Mouse (Mus musculus) cerebellum, adult 2 months (tissue): ENCODE measurements around the gene Snrnp40. TPM values are rescaled to one million over a fixed set of nuclear protein-coding genes. Genes with fewer than 3 reads are reported as not detected.
A peak's percentile ranks its signal among the peaks of the same experiment; 100 is the strongest.

ENCODE experiments used
- DNase-seq, 2 experiments: peaks; one replicate each; pipeline ENCODE4 v3.0.0; 2021
- H3K27ac ChIP-seq: fragments of 200-500 bp; 2 replicates; pipeline ENCODE4 v1.5.1; 2012; ENCODE audit warnings: low read length, control low read depth, inconsistent platforms; ENCODE audit not compliant: insufficient read depth
- H3K27me3 ChIP-seq: fragments of 200-500 bp; 2 replicates; pipeline ENCODE4 v1.6.1; 2012; ENCODE audit warnings: inconsistent platforms, mild to moderate bottlenecking, low read length, moderate library complexity; ENCODE audit not compliant: control insufficient read depth, insufficient read depth
- H3K4me1 ChIP-seq: fragments of 200-500 bp; 2 replicates; pipeline ENCODE4 v1.6.1; 2011; ENCODE audit warnings: low read length; ENCODE audit not compliant: control insufficient read depth, insufficient read depth
- H3K4me3 ChIP-seq: fragments of 200-500 bp; replicated peaks from 2 replicates; pipeline ENCODE3; 2011; ENCODE audit warnings: mild to moderate bottlenecking, low read depth, low read length, control low read depth; ENCODE audit not compliant: insufficient read depth
- CTCF ChIP-seq: fragments of 200-500 bp; IDR thresholded peaks from 2 replicates; pipeline ENCODE4 v1.5.1; 2011; ENCODE audit warnings: low read depth, mild to moderate bottlenecking, control low read depth, low read length, moderate library complexity, borderline replicate concordance; ENCODE audit not compliant: insufficient read depth
- POLR2A ChIP-seq: fragments of 200-500 bp; IDR thresholded peaks from 2 replicates; pipeline ENCODE4 v1.6.1; 2011; ENCODE audit warnings: low read length, control low read depth, borderline replicate concordance; ENCODE audit not compliant: insufficient read depth
- WGBS: fragments of 180-500 bp; shearing (Covaris S2); methylation state at CpG from one replicate; pipeline ENCODE4 v1.1.7; 2018; 5-methylcytosine and 5-hydroxymethylcytosine counted together
- polyA plus RNA-seq: library from polyadenylated mRNA; depleted of rRNA; stranded (reverse); fragments of >200 nt; gene quantifications from 2 replicates; pipeline ENCODE4 v1.2.3, GENCODE M21; 2012

Gene Snrnp40
- polyA plus RNA-seq, 1 experiment: 35.7 TPM

DNA sequence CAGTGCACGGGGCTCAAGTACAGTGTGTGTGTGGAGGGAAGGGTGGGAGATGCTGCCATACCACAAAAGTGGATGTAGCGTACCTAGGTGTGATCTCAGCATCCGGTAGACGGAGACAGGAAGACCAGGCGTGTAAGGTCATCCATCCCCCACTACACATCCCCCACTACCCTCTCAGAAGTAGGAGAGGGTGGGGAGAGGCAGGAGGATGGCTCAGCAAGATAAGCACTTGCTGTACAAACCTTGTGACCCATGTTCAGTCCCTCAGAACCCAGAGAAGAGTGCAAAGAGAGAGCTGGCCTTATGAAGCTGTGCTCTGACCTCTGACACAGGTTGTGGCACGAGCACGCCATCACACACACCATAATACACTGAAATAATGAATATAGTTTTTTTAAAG is 38.3 kb upstream of the Snrnp40 start:
- H3K27ac ChIP-seq: no peak overlapping the region
- no peaks in the 10 kb centered on the region for H3K4me1 ChIP-seq
- no peaks in the 10 kb centered on the region for H3K27me3 ChIP-seq
- H3K4me3 ChIP-seq: no peak overlapping the region
- no peak for DNase-seq
- WGBS: 94% methylated on average over 7 of the region's 7 CpGs
- TF ChIP-seq POLR2A (no peak), CTCF (no peak)

DNA sequence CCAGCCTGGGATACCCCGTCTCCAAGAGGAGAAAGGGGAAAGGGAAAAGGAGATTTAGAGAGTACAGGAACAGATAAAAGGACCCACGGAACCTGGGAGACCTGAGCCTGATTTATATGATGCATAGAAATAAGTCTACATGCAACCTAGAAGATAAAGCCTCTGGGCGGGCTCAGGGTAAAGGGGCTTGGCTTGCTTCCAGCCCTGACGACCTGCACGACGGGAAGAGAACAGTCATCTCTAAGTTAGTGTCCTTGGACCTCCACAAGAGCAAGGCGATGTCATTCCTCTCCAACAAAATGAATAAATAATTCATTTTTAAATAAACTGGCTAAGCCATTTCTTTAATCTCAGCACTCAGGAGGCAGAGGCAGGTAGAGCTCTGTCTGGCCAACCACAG is 37.4 kb upstream of the Snrnp40 start:
- H3K27ac ChIP-seq: no peak overlapping the region
- TF ChIP-seq CTCF: no peak
- TF ChIP-seq POLR2A: no peak
- 77% methylated on average over 7 of the region's 7 CpGs for WGBS

DNA sequence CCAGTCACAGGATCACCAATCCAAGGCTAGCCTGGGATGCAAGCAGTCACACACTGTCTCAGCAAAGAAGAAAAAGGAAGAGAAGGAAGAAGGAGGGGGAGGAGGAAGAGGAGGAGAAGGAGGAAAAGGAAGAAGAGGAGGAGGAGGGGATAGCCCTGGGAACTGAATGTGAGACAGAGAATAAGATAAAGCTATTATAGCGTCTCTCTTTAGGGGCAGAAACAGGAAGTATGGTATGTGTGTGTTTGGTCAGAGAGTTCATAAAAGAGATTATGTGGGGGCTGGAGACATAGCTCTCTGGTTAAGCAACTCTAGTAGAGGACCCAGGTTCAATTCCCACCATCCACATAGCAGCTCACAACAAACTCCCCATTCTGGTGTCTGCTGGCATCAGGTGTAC is 36.8 kb upstream of the Snrnp40 start:
- no peak for DNase-seq
- Histone ChIP-seq H3K4me1 (peaks cover 12% of the 10 kb centered on the region), H3K27me3 (no peaks in the 10 kb centered on the region), H3K27ac (no peak overlapping the region), H3K4me3 (no peak overlapping the region)
- TF ChIP-seq CTCF (no peak), POLR2A (no peak)
- 100% methylated on average over 1 of the region's 1 CpGs for WGBS

More for the DNA sequence above, 37.4 kb upstream of the Snrnp40 start:
- Histone ChIP-seq H3K4me1 (peaks cover 6% of the 10 kb centered on the region), H3K4me3 (no peak overlapping the region), H3K27me3 (no peaks in the 10 kb centered on the region)
- DNase-seq: no peak

DNA sequence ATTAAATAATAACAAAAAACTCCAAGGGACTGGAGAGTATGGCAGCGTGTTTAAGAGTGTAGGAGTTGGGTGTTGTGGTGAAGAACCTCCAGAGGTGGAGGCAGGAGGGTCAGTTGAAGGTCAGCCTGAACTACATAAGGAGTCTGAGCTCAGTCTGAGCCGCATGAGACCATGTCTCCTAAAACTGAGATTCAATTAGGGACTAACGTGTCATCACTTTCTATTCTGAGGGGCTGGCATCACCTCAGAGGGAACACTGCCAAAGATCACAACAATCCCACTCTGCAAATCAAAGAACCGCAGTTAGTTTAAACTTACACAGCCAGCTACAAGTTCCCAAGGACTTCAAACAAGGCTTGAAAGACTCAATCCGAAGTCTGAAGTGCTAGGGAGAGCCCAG is 36.3 kb upstream of the Snrnp40 start:
- WGBS: 45% methylated on average over 5 of the region's 5 CpGs
- H3K4me3 ChIP-seq: no peak overlapping the region
- TF ChIP-seq CTCF (no peak), POLR2A (no peak)
- peaks cover 17% of the 10 kb centered on the region for H3K4me1 ChIP-seq
- no peak overlapping the region for H3K27ac ChIP-seq
- DNase-seq: no peak
- no peaks in the 10 kb centered on the region for H3K27me3 ChIP-seq

DNA sequence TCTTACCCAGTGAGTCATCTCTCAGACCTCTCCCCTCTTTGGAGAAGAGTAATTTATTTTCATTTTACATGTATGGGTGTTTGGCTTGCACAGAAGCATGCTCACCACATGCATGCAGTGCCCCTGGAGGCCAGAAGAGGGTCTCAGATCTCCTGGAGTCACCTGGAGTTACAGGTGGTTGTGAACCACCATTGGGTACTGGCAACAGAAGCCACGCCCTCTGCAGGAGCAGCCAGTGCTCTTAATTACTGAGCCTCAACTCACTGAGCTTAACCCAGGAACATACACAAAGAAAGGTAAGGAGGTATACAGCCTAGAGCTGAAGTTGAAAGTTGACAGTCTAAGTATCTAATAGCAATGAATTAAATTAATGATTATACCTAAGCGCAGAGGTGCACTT is 34.5 kb upstream of the Snrnp40 start:
- TF ChIP-seq POLR2A (no peak), CTCF (no peak)
- H3K27me3 ChIP-seq: no peaks in the 10 kb centered on the region
- H3K4me3 ChIP-seq: no peak overlapping the region
- WGBS: 95% methylated on average over 2 of the region's 2 CpGs
- DNase-seq: no peak
- no peak overlapping the region for H3K27ac ChIP-seq
- peaks cover 17% of the 10 kb centered on the region for H3K4me1 ChIP-seq

DNA sequence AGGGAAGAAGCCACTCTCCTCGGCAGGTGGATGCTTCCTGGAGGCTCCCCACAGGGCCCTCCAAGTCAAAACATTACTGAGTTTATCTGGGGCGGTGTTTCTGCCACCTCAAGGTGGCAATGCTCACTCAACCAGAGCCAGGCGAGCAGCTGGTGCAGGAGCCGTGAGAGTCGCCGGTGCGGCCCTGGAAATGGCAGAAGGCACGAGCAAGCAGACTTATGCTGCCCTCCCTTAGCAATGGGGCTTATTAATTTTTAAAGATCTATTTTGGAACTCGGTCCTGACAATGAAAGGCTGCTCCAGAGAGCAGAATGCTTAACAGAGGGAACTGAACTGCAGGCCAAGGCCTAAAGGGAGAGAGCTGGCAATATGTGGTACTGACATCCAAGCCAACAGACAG is 32.6 kb upstream of the Snrnp40 start:
- TF ChIP-seq CTCF (no peak), POLR2A (no peak)
- peak; percentile 79 to 84 for DNase-seq
- Histone ChIP-seq H3K27ac (peak overlapping the region; percentile 30), H3K4me1 (peaks cover 17% of the 10 kb centered on the region), H3K4me3 (no peak overlapping the region), H3K27me3 (no peaks in the 10 kb centered on the region)
- WGBS: 6% methylated on average over 9 of the region's 9 CpGs

DNA sequence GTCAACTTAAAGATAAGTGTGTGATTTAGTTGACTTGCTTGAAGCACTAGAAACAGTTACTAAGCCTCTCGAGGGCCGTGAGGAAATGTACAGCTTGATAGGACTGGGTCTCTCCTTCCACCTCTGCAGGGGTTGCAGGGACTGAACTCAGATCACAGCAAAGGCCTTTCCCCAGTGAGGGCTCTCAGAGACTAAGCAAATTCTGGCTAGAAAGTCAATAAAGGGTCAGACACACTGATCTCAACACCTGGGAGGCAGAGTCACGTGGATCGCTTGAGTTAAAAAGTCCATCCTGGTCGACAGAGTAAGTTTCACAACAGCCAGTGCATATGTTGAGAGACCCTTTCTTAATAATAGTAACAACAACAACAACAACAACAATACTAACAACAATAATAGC is 24.1 kb upstream of the Snrnp40 start:
- Histone ChIP-seq H3K4me1 (no peaks in the 10 kb centered on the region), H3K27ac (no peak overlapping the region), H3K4me3 (no peak overlapping the region), H3K27me3 (no peaks in the 10 kb centered on the region)
- DNase-seq: no peak
- WGBS: 93% methylated on average over 5 of the region's 5 CpGs
- TF ChIP-seq POLR2A (no peak), CTCF (no peak)

DNA sequence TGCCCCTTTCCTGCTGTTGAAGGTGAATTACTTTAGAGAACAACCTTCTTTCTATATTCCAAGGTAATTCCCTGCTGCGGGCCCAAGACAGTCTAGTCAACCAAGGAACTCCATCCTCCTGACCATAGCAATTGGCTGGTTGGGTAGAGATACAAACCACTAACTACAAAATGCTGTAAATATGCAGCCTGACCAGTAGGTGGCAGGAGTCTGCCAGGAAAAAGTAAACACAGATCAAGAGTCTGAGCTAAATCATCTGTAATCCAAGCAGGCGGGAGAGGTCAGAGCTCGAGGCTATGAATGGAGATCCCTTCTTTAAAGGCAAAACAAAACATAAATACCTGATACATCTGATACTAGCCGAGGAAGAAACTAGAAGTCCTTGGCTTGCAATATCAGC is 18.2 kb upstream of the Snrnp40 start:
- no peak for TF ChIP-seq POLR2A
- TF ChIP-seq CTCF: peak; percentile 57; the same call in 1 of the 2 replicates
- no peak overlapping the region for H3K4me3 ChIP-seq
- peak; percentile 64 to 69 for DNase-seq
- WGBS: 19% methylated on average over 4 of the region's 4 CpGs
- H3K4me1 ChIP-seq: 0 out of 2 replicates have a peak, but pooled peaks cover 2% of the 10 kb centered on the region
- H3K27me3 ChIP-seq: no peaks in the 10 kb centered on the region
- no peak overlapping the region for H3K27ac ChIP-seq

DNA sequence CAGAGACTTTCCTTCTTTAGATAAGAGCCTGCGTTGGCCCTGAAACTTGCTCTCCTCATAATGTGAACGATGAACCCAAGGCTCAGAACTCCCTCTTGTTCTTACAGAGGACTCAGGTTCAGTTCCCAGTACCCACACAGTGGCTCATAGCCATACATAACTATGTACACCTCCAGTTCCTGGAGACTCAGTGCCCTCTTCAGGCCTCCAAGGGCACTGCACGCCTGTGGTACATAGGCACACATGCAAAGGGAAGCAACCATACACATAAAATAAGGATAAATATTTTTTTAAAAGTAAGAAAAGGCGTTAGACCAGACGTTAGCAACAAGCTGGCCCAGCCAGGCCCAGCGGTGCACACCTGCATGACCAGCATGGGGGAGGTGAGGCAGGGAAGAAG is 10.3 kb upstream of the Snrnp40 start:
- no peak for DNase-seq
- TF ChIP-seq POLR2A (no peak), CTCF (peak; percentile 42; the same call in 1 of the 2 replicates)

More for the DNA sequence above, 10.3 kb upstream of the Snrnp40 start:
- H3K4me3 ChIP-seq: no peak overlapping the region
- H3K4me1 ChIP-seq: no peaks in the 10 kb centered on the region
- no peaks in the 10 kb centered on the region for H3K27me3 ChIP-seq
- no peak overlapping the region for H3K27ac ChIP-seq
- 96% methylated on average over 6 of the region's 6 CpGs for WGBS
